ENCODE assay signal across 8 mouse cellular contexts in genomic region chr5:115237803-115238728, GRCm38 (mm10). TPM values are rescaled to one million over a fixed set of nuclear protein-coding genes. Genes with fewer than 3 reads are reported as not detected.
DNase-seq lines count a peak whose midpoint lies in the region; ATAC-seq and TF ChIP-seq lines count a peak whose summit lies in the region.

No protein-coding gene starts in this region.

- H3K4me1 ChIP-seq in ES-E14 (ENCODE audit: control insufficient read depth in 2 of 2, insufficient read depth in 2 of 2, low read length in 2 of 2, poor library complexity in 1 of 2): peaks cover 0 to 3% of the 10 kb centered on the region in 2 experiments; a peak in 1 of 4 replicates
- H3K4me1 ChIP-seq in forebrain, embryonic 16.5 days (replicated peaks; ENCODE audit: control insufficient read depth, insufficient read depth, low read length): peaks cover 23% of the 10 kb centered on the region
- H3K4me1 ChIP-seq in lung, embryonic 15.5 days: peaks cover 18% of the 10 kb centered on the region

- peak overlapping the region; percentile 93 for H3K4me2 ChIP-seq in forebrain, embryonic 16.5 days (ENCODE audit: low read length)
- peak overlapping the region; percentile 84 for H3K4me2 ChIP-seq in lung, embryonic 15.5 days

- H3K9ac ChIP-seq in ES-E14 (ENCODE audit: insufficient read depth, low read depth, low read length, poor library complexity, severe bottlenecking): peak overlapping the region; percentile 76
- H3K9ac ChIP-seq in forebrain, embryonic 16.5 days (replicated peaks; ENCODE audit: low read depth, low read length): peak overlapping the region; percentile 86
- H3K9ac ChIP-seq in lung, embryonic 15.5 days: peak overlapping the region; percentile 61

- H3K27me3 ChIP-seq in forebrain, embryonic 16.5 days (replicated peaks; ENCODE audit: control insufficient read depth, insufficient read depth, low read length): no peaks in the 10 kb centered on the region; the same call in 1 of the 2 replicates
- peaks cover 17% of the 10 kb centered on the region for H3K27me3 ChIP-seq in lung, embryonic 15.5 days

- ATAC-seq in forebrain, embryonic 16.5 days: peak; percentile 82
- ATAC-seq in lung, embryonic 15.5 days (ENCODE audit: borderline replicate concordance, extremely low read depth, low FRiP score, low TSS enrichment): peak; percentile 85

- in situ Hi-C loops in ES-E14 (cut with MboI; ENCODE audit: low sequenced_read_pairs in 2 of 2, unreplicated experiment in 2 of 2): no loop called here

- no peaks in the 10 kb centered on the region for H3K9me3 ChIP-seq in ES-E14 (ENCODE audit: control insufficient read depth, insufficient read depth, low read depth, low read length)
- H3K9me3 ChIP-seq in forebrain, embryonic 16.5 days (ENCODE audit: control insufficient read depth, low read length): no peaks in the 10 kb centered on the region
- H3K9me3 ChIP-seq in lung, embryonic 15.5 days: no peaks in the 10 kb centered on the region

- WGBS in forebrain, embryonic 16.5 days: under 1% methylated on average over 88 of the region's 88 CpGs
- under 1% methylated on average over 88 of the region's 88 CpGs for WGBS in lung, embryonic 15.5 days

- H3K36me3 ChIP-seq in ES-E14 (ENCODE audit: control insufficient read depth, insufficient read depth, low read length, poor library complexity, severe bottlenecking): peaks cover 29% of the 10 kb centered on the region
- peaks cover 29% of the 10 kb centered on the region for H3K36me3 ChIP-seq in forebrain, embryonic 16.5 days (ENCODE audit: control insufficient read depth, insufficient read depth)
- peaks cover 32% of the 10 kb centered on the region for H3K36me3 ChIP-seq in lung, embryonic 15.5 days

- H3K27ac ChIP-seq in ES-E14 (ENCODE audit: insufficient read depth, low read depth, low read length, poor library complexity, severe bottlenecking): no peak overlapping the region
- H3K27ac ChIP-seq in forebrain, embryonic 16.5 days (ENCODE audit: low read length): peak overlapping the region; percentile 47; the same call in 1 of the 2 replicates
- H3K27ac ChIP-seq in lung, embryonic 15.5 days: peak overlapping the region; percentile 70; the same call in 1 of the 2 replicates

- DNase-seq in ES-E14 (ENCODE audit: low read depth, low spot score): peak; percentile 80
- peak; percentile 92 for DNase-seq in cerebellum, adult 11-12 months
- DNase-seq in heart, postnatal 4 days: peak; percentile 95
- peak; percentile 81 to 90 for DNase-seq in layer of hippocampus, adult 8-10 months (ENCODE audit: low spot score in 2 of 2)
- peak; percentile 87 for DNase-seq in ovary, adult 18-20 months (ENCODE audit: low spot score)
- DNase-seq in thymus, postnatal 0 days (ENCODE audit: low spot score): peak; percentile 92

- peak overlapping the region; percentile 79 to 85 for H3K4me3 ChIP-seq in ES-E14 (ENCODE audit: insufficient read depth in 1 of 2, low read depth in 1 of 2, low read length in 2 of 2, poor library complexity in 1 of 2, severe bottlenecking in 1 of 2)
- H3K4me3 ChIP-seq in forebrain, embryonic 16.5 days (replicated peaks; ENCODE audit: low read length): peak overlapping the region; percentile 86
- peak overlapping the region; percentile 78 for H3K4me3 ChIP-seq in lung, embryonic 15.5 days

TF ChIP-seq in ES-E14, 5 proteins besides CTCF, POLR2A, EP300 and RAD21:
- TF ChIP-seq CHD2 (IDR thresholded peaks at IDR 0.05; ENCODE audit: low read depth, low read length) (no peak), ZNF384 (IDR thresholded peaks at IDR 0.05; ENCODE audit: low read depth, low read length) (no peak), HCFC1 (IDR thresholded peaks at IDR 0.05; ENCODE audit: borderline replicate concordance, insufficient read depth, low read length) (no peak; the same call in 1 of the 2 replicates), ZC3H11A (IDR thresholded peaks at IDR 0.05; ENCODE audit: borderline replicate concordance, low read depth, low read length) (no peak), MAFK (IDR thresholded peaks at IDR 0.05; ENCODE audit: insufficient read depth, low read depth, low read length) (no peak)

RNA-seq across cellular contexts. Expression of gene Pop5, which starts 2.4 kb away (rescaled TPM):
- total RNA-seq in ES-E14 (2012; rRNA removed): 155 and 174 TPM in 2 replicates
- polyA plus RNA-seq in forebrain, embryonic 16.5 days (2015; fragmentation: Nextera tagmentation; extraction: Ambion mirVana): 85.3 and 101 TPM in 2 replicates
- total RNA-seq in heart, postnatal 4 days (2021): 10 to 100 TPM; 21.1 to 26.1 TPM
- 100 to 1,000 TPM in 2 of 4 experiments, 10 to 100 TPM in 2; 89.0 to 104 (median 99.1) TPM for total RNA-seq in layer of hippocampus, adult 8-10 months (2022)
- polyA plus RNA-seq in lung, embryonic 15.5 days (2015; fragmentation: Nextera tagmentation; extraction: Ambion mirVana): 105 and 112 TPM in 2 replicates
- polyA plus RNA-seq in thymus, postnatal 0 days (2015; fragmentation: Nextera tagmentation; extraction: Ambion mirVana): 229 and 231 TPM in 2 replicates

RNA-seq across cellular contexts. Expression of gene Rnf10, which starts 34.6 kb away (rescaled TPM):
- 134 and 138 TPM in 2 replicates for total RNA-seq in ES-E14 (2012; rRNA removed)
- polyA plus RNA-seq in forebrain, embryonic 16.5 days (2015; fragmentation: Nextera tagmentation; extraction: Ambion mirVana): 168 and 176 TPM in 2 replicates
- 100 to 1,000 TPM; 277 to 284 TPM for total RNA-seq in heart, postnatal 4 days (2021)
- 100 to 1,000 TPM; 226 to 251 (median 245) TPM for total RNA-seq in layer of hippocampus, adult 8-10 months (2022)
- 141 and 150 TPM in 2 replicates for polyA plus RNA-seq in lung, embryonic 15.5 days (2015; fragmentation: Nextera tagmentation; extraction: Ambion mirVana)
- 88.3 and 98.7 TPM in 2 replicates for polyA plus RNA-seq in thymus, postnatal 0 days (2015; fragmentation: Nextera tagmentation; extraction: Ambion mirVana)

RNA-seq across cellular contexts. Expression of gene Coq5, which starts 41.4 kb away (rescaled TPM):
- total RNA-seq in ES-E14 (2012; rRNA removed): 28.3 and 34.8 TPM in 2 replicates
- 62.9 and 64.3 TPM in 2 replicates for polyA plus RNA-seq in forebrain, embryonic 16.5 days (2015; fragmentation: Nextera tagmentation; extraction: Ambion mirVana)
- total RNA-seq in heart, postnatal 4 days (2021): 100 to 1,000 TPM; 113 to 117 TPM
- 10 to 100 TPM; 38.7 to 45.6 (median 41.5) TPM for total RNA-seq in layer of hippocampus, adult 8-10 months (2022)
- polyA plus RNA-seq in lung, embryonic 15.5 days (2015; fragmentation: Nextera tagmentation; extraction: Ambion mirVana): 37.6 and 40.4 TPM in 2 replicates
- 38.5 TPM in 2 replicates for polyA plus RNA-seq in thymus, postnatal 0 days (2015; fragmentation: Nextera tagmentation; extraction: Ambion mirVana)

RNA-seq across cellular contexts. Expression of gene Cabp1, which starts 43.9 kb away (rescaled TPM):
- 14.9 and 25.2 TPM in 2 replicates for total RNA-seq in ES-E14 (2012; rRNA removed)
- 8.3 and 9.2 TPM in 2 replicates for polyA plus RNA-seq in forebrain, embryonic 16.5 days (2015; fragmentation: Nextera tagmentation; extraction: Ambion mirVana)
- 1 to 10 TPM; 5.5 to 6.6 TPM for total RNA-seq in heart, postnatal 4 days (2021)
- total RNA-seq in layer of hippocampus, adult 8-10 months (2022): 100 to 1,000 TPM; 109 to 118 (median 114) TPM
- 1.4 and 2.1 TPM in 2 replicates for polyA plus RNA-seq in lung, embryonic 15.5 days (2015; fragmentation: Nextera tagmentation; extraction: Ambion mirVana)
- polyA plus RNA-seq in thymus, postnatal 0 days (2015; fragmentation: Nextera tagmentation; extraction: Ambion mirVana): 0.99 and 1.4 TPM in 2 replicates
